ENCODE assay signal across 28 mouse cellular contexts in genomic region chr13:106751951-106752350, GRCm38 (mm10).
"Had no signal": no experiment of that assay in that cellular context is flagged by ENCODE, and none has a peak within 500 bp of the region (broad histone marks: within the 10 kb centered on the region; RNA-seq: fewer than 3 reads in every experiment).

No protein-coding gene starts in this region.

- H3K27ac ChIP-seq: limb, embryonic 10.5 days; limb, embryonic 12.5 days; limb, embryonic 13.5 days; limb, embryonic 15.5 days; liver, embryonic 12.5 days; liver, embryonic 13.5 days; liver, embryonic 14.5 days; liver, embryonic 15.5 days; lung, embryonic 15.5 days; macrophage; midbrain, embryonic 10.5 days; midbrain, embryonic 12.5 days; midbrain, embryonic 13.5 days; midbrain, embryonic 15.5 days; neural tube, embryonic 12.5 days had no signal

- DNase-seq: left cerebral cortex, postnatal 4 days; liver; liver, embryonic 13.5 days; liver, postnatal 0 days; lung, adult 18-20 months; lung, adult 2 months; lung, embryonic 14.5 days; lung, postnatal 10 days; lung, postnatal 14 days; lung, postnatal 36 days; lung, postnatal 4 days; midbrain, embryonic 14.5 days had no signal

- H3K4me3 ChIP-seq: limb, embryonic 10.5 days; limb, embryonic 12.5 days; limb, embryonic 13.5 days; limb, embryonic 15.5 days; liver, embryonic 12.5 days; liver, embryonic 13.5 days; liver, embryonic 15.5 days; lung, embryonic 15.5 days; megakaryocyte, embryonic 14.5 days; midbrain, embryonic 10.5 days; midbrain, embryonic 12.5 days; midbrain, embryonic 13.5 days; midbrain, embryonic 15.5 days; myocyte; neural tube, embryonic 12.5 days had no signal
